9 mouse cellular contexts compared by ENCODE assay signal in the genomic region with DNA sequence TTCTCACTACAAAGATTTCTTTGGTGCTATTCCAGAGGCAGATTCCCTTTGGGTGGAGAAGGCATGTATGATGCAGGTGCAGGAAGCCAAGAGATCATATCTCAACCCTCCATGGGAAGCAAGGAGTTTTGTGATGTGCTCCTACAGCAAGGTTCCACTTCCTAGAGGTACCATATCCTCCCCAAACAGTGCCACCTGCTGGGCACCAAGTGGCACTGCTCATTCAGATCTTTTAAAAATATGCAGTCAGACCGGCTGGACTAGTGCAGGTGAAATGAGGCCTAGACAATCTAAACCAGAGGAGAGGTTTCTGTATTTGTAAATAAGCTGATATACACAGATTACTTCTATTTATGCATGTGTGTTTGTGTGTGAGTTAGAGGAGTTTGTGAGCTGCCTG. TPM values are rescaled to one million over a fixed set of nuclear protein-coding genes. Genes with fewer than 3 reads are reported as not detected.
A peak's percentile ranks its signal among the peaks of the same experiment; 100 is the strongest.
DNase-seq lines count a peak whose midpoint lies in the region; ATAC-seq and TF ChIP-seq lines count a peak whose summit lies in the region.
"Had no signal": no experiment of that assay in that cellular context is flagged by ENCODE, and none has a peak within 500 bp of the region (broad histone marks: within the 10 kb centered on the region; RNA-seq: fewer than 3 reads in every experiment).

No protein-coding gene starts in this region.

- no peaks in the 10 kb centered on the region for H3K9me3 ChIP-seq in heart, postnatal 0 days (replicated peaks; ENCODE audit: control insufficient read depth, low read length)
- H3K9me3 ChIP-seq in intestine, embryonic 15.5 days = no peaks in the 10 kb centered on the region
- H3K9me3 ChIP-seq: liver, embryonic 15.5 days had no signal

- TF ChIP-seq CTCF in heart, postnatal 0 days (IDR thresholded peaks at IDR 0.05; ENCODE audit: low read depth) = peak; percentile 58

- no peak for DNase-seq in heart, postnatal 0 days (ENCODE audit: low spot score)
- DNase-seq in heart, adult 8-10 months (ENCODE audit: low spot score) = no peak
- peak; percentile 18 to 21 for DNase-seq in B cell, adult 2 months
- peak; percentile 53 for DNase-seq in adrenal gland, postnatal 10 days
- DNase-seq in lung, postnatal 25 days (ENCODE audit: low spot score) = peak; percentile 31
- no peak for DNase-seq in left cerebral cortex, postnatal 4 days
- DNase-seq in spleen, postnatal 36 days (ENCODE audit: low spot score in 2 of 2) = no peak

- peaks cover 2% of the 10 kb centered on the region; the same call in 1 of the 2 replicates for H3K4me1 ChIP-seq in heart, postnatal 0 days (ENCODE audit: control insufficient read depth, insufficient read depth)
- H3K4me1 ChIP-seq in intestine, embryonic 15.5 days (replicated peaks) = no peaks in the 10 kb centered on the region
- H3K4me1 ChIP-seq: liver, embryonic 15.5 days had no signal

- H3K27me3 ChIP-seq in heart, postnatal 0 days (ENCODE audit: control insufficient read depth, insufficient read depth, low read length) = peaks cover 71% of the 10 kb centered on the region
- no peaks in the 10 kb centered on the region for H3K27me3 ChIP-seq in intestine, embryonic 15.5 days (replicated peaks)
- H3K27me3 ChIP-seq: liver, embryonic 15.5 days had no signal

- no peak overlapping the region for H3K27ac ChIP-seq in heart, postnatal 0 days (ENCODE audit: low read depth)
- H3K27ac ChIP-seq in intestine, embryonic 15.5 days = no peak overlapping the region
- H3K27ac ChIP-seq: liver, embryonic 15.5 days had no signal

- no peak overlapping the region for H3K9ac ChIP-seq in heart, postnatal 0 days (replicated peaks; ENCODE audit: low read depth, low read length)
- H3K9ac ChIP-seq in intestine, embryonic 15.5 days = no peak overlapping the region
- H3K9ac ChIP-seq: liver, embryonic 15.5 days had no signal

- intact Hi-C loops in left cerebral cortex, postnatal 4 days (cut with DNase I) = no loop called here

- H3K36me3 ChIP-seq in heart, postnatal 0 days (replicated peaks; ENCODE audit: control insufficient read depth, insufficient read depth, low read length) = no peaks in the 10 kb centered on the region
- no peaks in the 10 kb centered on the region for H3K36me3 ChIP-seq in intestine, embryonic 15.5 days
- H3K36me3 ChIP-seq: liver, embryonic 15.5 days had no signal

- H3K4me2 ChIP-seq in heart, postnatal 0 days (ENCODE audit: low read depth, low read length) = no peak overlapping the region
- no peak overlapping the region for H3K4me2 ChIP-seq in intestine, embryonic 15.5 days (replicated peaks)
- H3K4me2 ChIP-seq: liver, embryonic 15.5 days had no signal

- H3K4me3 ChIP-seq in heart, postnatal 0 days (ENCODE audit: low read depth, low read length) = no peak overlapping the region
- H3K4me3 ChIP-seq in intestine, embryonic 15.5 days (replicated peaks) = no peak overlapping the region
- H3K4me3 ChIP-seq: liver, embryonic 15.5 days had no signal

- 56% methylated on average over 1 of the region's 1 CpGs for WGBS in heart, postnatal 0 days
- 59% methylated on average over 1 of the region's 1 CpGs for WGBS in intestine, embryonic 15.5 days

- TF ChIP-seq EP300 in heart, postnatal 0 days (IDR thresholded peaks at IDR 0.05; ENCODE audit: low read depth) = no peak

- ATAC-seq in heart, postnatal 0 days (ENCODE audit: insufficient read depth, low read depth) = no peak
- ATAC-seq in intestine, embryonic 15.5 days = peak; percentile 63; the same call in 1 of the 2 replicates

RNA-seq across cellular contexts. Expression of a gene that starts 35.3 kb away (rescaled TPM):
- 0.23 TPM in 1 of 2 replicates, not detected in the other for total RNA-seq in heart, postnatal 0 days (2014; rRNA removed; ENCODE audit: low replicate concordance)
- polyA plus RNA-seq in heart, postnatal 0 days (2015; fragmentation: Nextera tagmentation; extraction: Ambion mirVana) = 0.08 and 0.11 TPM in 2 replicates
- total RNA-seq in heart, adult 8-10 months (2022) = under 1 TPM; 0.25 to 0.57 (median 0.54) TPM
- 10 to 100 TPM; 13.8 to 14.0 TPM for total RNA-seq in adrenal gland, postnatal 10 days (2021)
- 1.7 and 1.9 TPM in 2 replicates for polyA plus RNA-seq in intestine, embryonic 15.5 days (2015; fragmentation: Nextera tagmentation; extraction: Ambion mirVana)
- total RNA-seq in left cerebral cortex, postnatal 4 days (2021) = 10 to 100 TPM; 64.9 to 66.0 TPM

Comparison
In these comparisons a context has a peak if more than half of its experiments do, and no peak if none do; other contexts are left out.
1. DNase-seq: peak in B cell, adult 2 months (2 of 2), adrenal gland, postnatal 10 days (single experiment) and lung, postnatal 25 days (single experiment); none in heart, postnatal 0 days (single experiment), heart, adult 8-10 months (single experiment), left cerebral cortex, postnatal 4 days (single experiment) and spleen, postnatal 36 days (0 of 2).
2. RNA of a gene that starts 35.3 kb away (total RNA-seq): 64.9 to 66.0 TPM in left cerebral cortex, postnatal 4 days and 13.8 to 14.0 TPM in adrenal gland, postnatal 10 days; 0.25 to 0.57 TPM in heart, adult 8-10 months and 0.23 TPM in heart, postnatal 0 days; every median in the first group is over 4 times any median in the second.